In genomic region chr4:141015356-141015755, GRCm38 (mm10) we compare ENCODE assay signal across 18 mouse cellular contexts. TPM values are rescaled to one million over a fixed set of nuclear protein-coding genes. Genes with fewer than 3 reads are reported as not detected.
A peak's percentile ranks its signal among the peaks of the same experiment; 100 is the strongest.
DNase-seq lines count a peak whose midpoint lies in the region; ATAC-seq and TF ChIP-seq lines count a peak whose summit lies in the region.
"Had no signal": no experiment of that assay in that cellular context is flagged by ENCODE, and none has a peak within 500 bp of the region (broad histone marks: within the 10 kb centered on the region; RNA-seq: fewer than 3 reads in every experiment).

No protein-coding gene starts in this region.

- peaks cover 39% of the 10 kb centered on the region for H3K36me3 ChIP-seq in forebrain, postnatal 0 days (ENCODE audit: insufficient read depth)
- H3K36me3 ChIP-seq in forebrain, embryonic 11.5 days (ENCODE audit: control insufficient read depth, insufficient read depth, low read length): peaks cover 2% of the 10 kb centered on the region; the same call in 1 of the 2 replicates
- H3K36me3 ChIP-seq in hindbrain, embryonic 13.5 days: peaks cover 67% of the 10 kb centered on the region
- peaks cover 14% of the 10 kb centered on the region for H3K36me3 ChIP-seq in hindbrain, embryonic 16.5 days (ENCODE audit: control insufficient read depth, insufficient read depth, low read length)
- H3K36me3 ChIP-seq in midbrain, embryonic 10.5 days: peaks cover 81% of the 10 kb centered on the region
- peaks cover 32% of the 10 kb centered on the region for H3K36me3 ChIP-seq in midbrain, postnatal 0 days (ENCODE audit: insufficient read depth, low read length)
- H3K36me3 ChIP-seq in limb, embryonic 15.5 days: peaks cover 54% of the 10 kb centered on the region
- H3K36me3 ChIP-seq: liver, embryonic 13.5 days had no signal

- no peak overlapping the region for H3K4me2 ChIP-seq in forebrain, postnatal 0 days (ENCODE audit: low read depth)
- H3K4me2 ChIP-seq in forebrain, embryonic 11.5 days (ENCODE audit: low read depth, low read length, severe bottlenecking): no peak overlapping the region
- no peak overlapping the region for H3K4me2 ChIP-seq in hindbrain, embryonic 13.5 days
- H3K4me2 ChIP-seq in hindbrain, embryonic 16.5 days (ENCODE audit: low read length): no peak overlapping the region
- no peak overlapping the region for H3K4me2 ChIP-seq in midbrain, postnatal 0 days (ENCODE audit: low read depth, low read length, poor library complexity, severe bottlenecking)
- no peak overlapping the region for H3K4me2 ChIP-seq in limb, embryonic 15.5 days
- H3K4me2 ChIP-seq: hindbrain, embryonic 14.5 days; liver, embryonic 13.5 days; midbrain, embryonic 15.5 days had no signal

- H3K4me1 ChIP-seq in forebrain, postnatal 0 days (ENCODE audit: insufficient read depth): peaks cover 16% of the 10 kb centered on the region
- peaks cover 15% of the 10 kb centered on the region for H3K4me1 ChIP-seq in forebrain, embryonic 11.5 days (replicated peaks; ENCODE audit: control insufficient read depth, insufficient read depth, low read length)
- H3K4me1 ChIP-seq in hindbrain, embryonic 13.5 days (replicated peaks): peaks cover 72% of the 10 kb centered on the region
- peaks cover 23% of the 10 kb centered on the region for H3K4me1 ChIP-seq in hindbrain, embryonic 16.5 days (ENCODE audit: control insufficient read depth, insufficient read depth, low read depth, low read length)
- H3K4me1 ChIP-seq in midbrain, embryonic 10.5 days: peaks cover 47% of the 10 kb centered on the region
- H3K4me1 ChIP-seq in midbrain, postnatal 0 days (ENCODE audit: insufficient read depth, low read length): peaks cover 16% of the 10 kb centered on the region
- H3K4me1 ChIP-seq in limb, embryonic 15.5 days: peaks cover 86% of the 10 kb centered on the region

- DNase-seq in forebrain, postnatal 0 days: no peak
- no peak for DNase-seq in forebrain, embryonic 11.5 days (ENCODE audit: low spot score)
- DNase-seq in midbrain, embryonic 10.5 days (ENCODE audit: low spot score): no peak
- DNase-seq in midbrain, postnatal 0 days (ENCODE audit: low spot score): no peak
- DNase-seq: adrenal gland, postnatal 10 days; cerebellum, adult 11 months; gastrocnemius, postnatal 10 days; layer of hippocampus, postnatal 36 days; liver, embryonic 13.5 days; right cerebral cortex, postnatal 25 days had no signal

- no peak overlapping the region for H3K9ac ChIP-seq in forebrain, postnatal 0 days
- no peak overlapping the region for H3K9ac ChIP-seq in forebrain, embryonic 11.5 days (ENCODE audit: low read length)
- H3K9ac ChIP-seq in hindbrain, embryonic 13.5 days: peak overlapping the region; percentile 26; the same call in 1 of the 2 replicates
- H3K9ac ChIP-seq in hindbrain, embryonic 16.5 days (ENCODE audit: low read depth, low read length): no peak overlapping the region
- H3K9ac ChIP-seq in midbrain, postnatal 0 days (replicated peaks; ENCODE audit: low read length, poor library complexity, severe bottlenecking): no peak overlapping the region
- no peak overlapping the region for H3K9ac ChIP-seq in limb, embryonic 15.5 days
- H3K9ac ChIP-seq: hindbrain, embryonic 14.5 days; liver, embryonic 13.5 days; midbrain, embryonic 15.5 days had no signal

- H3K27me3 ChIP-seq in forebrain, postnatal 0 days (ENCODE audit: insufficient read depth, low read length): no peaks in the 10 kb centered on the region
- H3K27me3 ChIP-seq in forebrain, embryonic 11.5 days (ENCODE audit: control insufficient read depth, insufficient read depth, low read length): no peaks in the 10 kb centered on the region
- no peaks in the 10 kb centered on the region for H3K27me3 ChIP-seq in hindbrain, embryonic 13.5 days
- no peaks in the 10 kb centered on the region for H3K27me3 ChIP-seq in hindbrain, embryonic 16.5 days (replicated peaks; ENCODE audit: control insufficient read depth, insufficient read depth, low read length)
- H3K27me3 ChIP-seq in midbrain, embryonic 10.5 days (ENCODE audit: low read depth, poor library complexity, severe bottlenecking): no peaks in the 10 kb centered on the region
- no peaks in the 10 kb centered on the region for H3K27me3 ChIP-seq in midbrain, postnatal 0 days (ENCODE audit: insufficient read depth, low read length)
- no peaks in the 10 kb centered on the region for H3K27me3 ChIP-seq in limb, embryonic 15.5 days
- H3K27me3 ChIP-seq: midbrain, embryonic 15.5 days had no signal

- ATAC-seq in forebrain, postnatal 0 days: no peak
- no peak for ATAC-seq in forebrain, embryonic 11.5 days (replicated peaks; ENCODE audit: low FRiP score)
- no peak for ATAC-seq in hindbrain, embryonic 13.5 days (ENCODE audit: low FRiP score)
- no peak for ATAC-seq in hindbrain, embryonic 16.5 days
- no peak for ATAC-seq in midbrain, postnatal 0 days (ENCODE audit: low FRiP score)
- no peak for ATAC-seq in limb, embryonic 15.5 days (ENCODE audit: insufficient number of reproducible peaks, low FRiP score, low TSS enrichment, low read depth)
- ATAC-seq: intestine, embryonic 16.5 days; midbrain, embryonic 15.5 days had no signal

- peak overlapping the region; percentile 15; the same call in 1 of the 2 replicates for H3K27ac ChIP-seq in forebrain, postnatal 0 days (ENCODE audit: low read depth, low read length)
- H3K27ac ChIP-seq in forebrain, embryonic 11.5 days (ENCODE audit: low read depth, low read length): no peak overlapping the region
- H3K27ac ChIP-seq in hindbrain, embryonic 13.5 days: no peak overlapping the region
- H3K27ac ChIP-seq in hindbrain, embryonic 16.5 days (ENCODE audit: low read depth, low read length): no peak overlapping the region
- peak overlapping the region; percentile 17 for H3K27ac ChIP-seq in midbrain, embryonic 10.5 days (replicated peaks)
- H3K27ac ChIP-seq in midbrain, postnatal 0 days (ENCODE audit: low read depth, low read length): no peak overlapping the region
- peak overlapping the region; percentile 65; the same call in 1 of the 2 replicates for H3K27ac ChIP-seq in limb, embryonic 15.5 days
- H3K27ac ChIP-seq: hindbrain, embryonic 14.5 days; kidney, postnatal 0 days; liver, embryonic 13.5 days; midbrain, embryonic 15.5 days had no signal

- TF ChIP-seq CTCF in forebrain, postnatal 0 days (IDR thresholded peaks at IDR 0.05; ENCODE audit: low read depth): no peak
- TF ChIP-seq CTCF in midbrain, postnatal 0 days (IDR thresholded peaks at IDR 0.05): no peak

- no peak overlapping the region for H3K4me3 ChIP-seq in forebrain, postnatal 0 days (ENCODE audit: low read depth, low read length)
- no peak overlapping the region for H3K4me3 ChIP-seq in forebrain, embryonic 11.5 days (ENCODE audit: low read depth, low read length)
- no peak overlapping the region for H3K4me3 ChIP-seq in hindbrain, embryonic 13.5 days
- no peak overlapping the region for H3K4me3 ChIP-seq in hindbrain, embryonic 16.5 days (ENCODE audit: low read length)
- H3K4me3 ChIP-seq in midbrain, embryonic 10.5 days: no peak overlapping the region
- no peak overlapping the region for H3K4me3 ChIP-seq in midbrain, postnatal 0 days (ENCODE audit: low read depth, low read length)
- no peak overlapping the region for H3K4me3 ChIP-seq in limb, embryonic 15.5 days
- H3K4me3 ChIP-seq: liver, embryonic 13.5 days; midbrain, embryonic 15.5 days had no signal

- 65% methylated on average over 7 of the region's 7 CpGs for WGBS in forebrain, postnatal 0 days
- 80% methylated on average over 7 of the region's 7 CpGs for WGBS in forebrain, embryonic 11.5 days
- WGBS in hindbrain, embryonic 13.5 days: 72% methylated on average over 7 of the region's 7 CpGs
- 66% methylated on average over 7 of the region's 7 CpGs for whole genome bisulfite sequencing in hindbrain, embryonic 16.5 days
- WGBS in midbrain, embryonic 10.5 days: 88% methylated on average over 7 of the region's 7 CpGs
- WGBS in midbrain, postnatal 0 days: 75% methylated on average over 7 of the region's 7 CpGs
- WGBS in limb, embryonic 15.5 days: 71% methylated on average over 7 of the region's 7 CpGs

- no peaks in the 10 kb centered on the region for H3K9me3 ChIP-seq in forebrain, postnatal 0 days (ENCODE audit: low read length)
- no peaks in the 10 kb centered on the region for H3K9me3 ChIP-seq in forebrain, embryonic 11.5 days (ENCODE audit: control insufficient read depth, low read length)
- no peaks in the 10 kb centered on the region for H3K9me3 ChIP-seq in hindbrain, embryonic 13.5 days
- no peaks in the 10 kb centered on the region for H3K9me3 ChIP-seq in hindbrain, embryonic 16.5 days (ENCODE audit: control insufficient read depth, low read length)
- H3K9me3 ChIP-seq in midbrain, embryonic 10.5 days (replicated peaks): no peaks in the 10 kb centered on the region
- H3K9me3 ChIP-seq in midbrain, postnatal 0 days (ENCODE audit: low read length): no peaks in the 10 kb centered on the region
- H3K9me3 ChIP-seq in limb, embryonic 15.5 days: no peaks in the 10 kb centered on the region
- H3K9me3 ChIP-seq: liver, embryonic 13.5 days; midbrain, embryonic 15.5 days had no signal

RNA-seq across cellular contexts. Expression of gene Mfap2, which starts 5.1 kb away (rescaled TPM):
- total RNA-seq in forebrain, postnatal 0 days (2014; rRNA removed): 22.2 and 25.1 TPM in 2 replicates
- polyA plus RNA-seq in forebrain, postnatal 0 days (2015; fragmentation: Nextera tagmentation; extraction: Ambion mirVana): 124 and 148 TPM in 2 replicates
- 263 and 298 TPM in 2 replicates for polyA plus RNA-seq in forebrain, embryonic 11.5 days (2014; fragmentation: Nextera tagmentation; extraction: Ambion mirVana)
- 198 and 227 TPM in 2 replicates for polyA plus RNA-seq in hindbrain, embryonic 13.5 days (2015; fragmentation: Nextera tagmentation; extraction: Ambion mirVana)
- polyA plus RNA-seq in hindbrain, embryonic 16.5 days (2015; fragmentation: Nextera tagmentation; extraction: Ambion mirVana): 130 and 180 TPM in 2 replicates
- polyA plus RNA-seq in midbrain, embryonic 10.5 days (2016; fragmentation: Nextera tagmentation; extraction: Ambion mirVana): 260 and 321 TPM in 2 replicates
- 19.5 and 32.4 TPM in 2 replicates for total RNA-seq in midbrain, postnatal 0 days (2014; rRNA removed)
- polyA plus RNA-seq in midbrain, postnatal 0 days (2015; fragmentation: Nextera tagmentation; extraction: Ambion mirVana): 103 and 104 TPM in 2 replicates
- polyA plus RNA-seq in limb, embryonic 15.5 days (2015; fragmentation: Nextera tagmentation; extraction: Ambion mirVana): 958 and 1,066 TPM in 2 replicates
- total RNA-seq: megakaryocyte progenitor cell, adult 5-6 weeks had no signal

RNA-seq across cellular contexts. Expression of gene Atp13a2, which starts 28.7 kb away (rescaled TPM):
- total RNA-seq in forebrain, postnatal 0 days (2014; rRNA removed): 205 and 251 TPM in 2 replicates
- 119 and 141 TPM in 2 replicates for polyA plus RNA-seq in forebrain, postnatal 0 days (2015; fragmentation: Nextera tagmentation; extraction: Ambion mirVana)
- 51.2 and 54.9 TPM in 2 replicates for polyA plus RNA-seq in forebrain, embryonic 11.5 days (2014; fragmentation: Nextera tagmentation; extraction: Ambion mirVana)
- 140 TPM in 2 replicates for polyA plus RNA-seq in hindbrain, embryonic 13.5 days (2015; fragmentation: Nextera tagmentation; extraction: Ambion mirVana)
- 185 and 196 TPM in 2 replicates for polyA plus RNA-seq in hindbrain, embryonic 16.5 days (2015; fragmentation: Nextera tagmentation; extraction: Ambion mirVana)
- 42.5 and 56.5 TPM in 2 replicates for polyA plus RNA-seq in midbrain, embryonic 10.5 days (2016; fragmentation: Nextera tagmentation; extraction: Ambion mirVana)
- 379 and 419 TPM in 2 replicates for total RNA-seq in midbrain, postnatal 0 days (2014; rRNA removed)
- polyA plus RNA-seq in midbrain, postnatal 0 days (2015; fragmentation: Nextera tagmentation; extraction: Ambion mirVana): 182 and 201 TPM in 2 replicates
- 37.3 and 41.0 TPM in 2 replicates for polyA plus RNA-seq in limb, embryonic 15.5 days (2015; fragmentation: Nextera tagmentation; extraction: Ambion mirVana)

RNA-seq across cellular contexts. Expression of gene Crocc, which starts 45.0 kb away (rescaled TPM):
- total RNA-seq in forebrain, postnatal 0 days (2014; rRNA removed): 29.9 and 43.0 TPM in 2 replicates
- 3.5 and 3.8 TPM in 2 replicates for polyA plus RNA-seq in forebrain, postnatal 0 days (2015; fragmentation: Nextera tagmentation; extraction: Ambion mirVana)
- 14.3 and 15.3 TPM in 2 replicates for polyA plus RNA-seq in forebrain, embryonic 11.5 days (2014; fragmentation: Nextera tagmentation; extraction: Ambion mirVana)
- 6.0 and 6.2 TPM in 2 replicates for polyA plus RNA-seq in hindbrain, embryonic 13.5 days (2015; fragmentation: Nextera tagmentation; extraction: Ambion mirVana)
- 4.6 and 4.9 TPM in 2 replicates for polyA plus RNA-seq in hindbrain, embryonic 16.5 days (2015; fragmentation: Nextera tagmentation; extraction: Ambion mirVana)
- 10.8 and 11.0 TPM in 2 replicates for polyA plus RNA-seq in midbrain, embryonic 10.5 days (2016; fragmentation: Nextera tagmentation; extraction: Ambion mirVana)
- 22.0 and 33.2 TPM in 2 replicates for total RNA-seq in midbrain, postnatal 0 days (2014; rRNA removed)
- 3.2 and 4.2 TPM in 2 replicates for polyA plus RNA-seq in midbrain, postnatal 0 days (2015; fragmentation: Nextera tagmentation; extraction: Ambion mirVana)
- polyA plus RNA-seq in limb, embryonic 15.5 days (2015; fragmentation: Nextera tagmentation; extraction: Ambion mirVana): 4.0 and 5.8 TPM in 2 replicates

RNA-seq across cellular contexts. Expression of gene Sdhb, which starts 54.4 kb away (rescaled TPM):
- 254 and 308 TPM in 2 replicates for total RNA-seq in forebrain, postnatal 0 days (2014; rRNA removed)
- 564 and 623 TPM in 2 replicates for polyA plus RNA-seq in forebrain, postnatal 0 days (2015; fragmentation: Nextera tagmentation; extraction: Ambion mirVana)
- polyA plus RNA-seq in forebrain, embryonic 11.5 days (2014; fragmentation: Nextera tagmentation; extraction: Ambion mirVana): 375 and 401 TPM in 2 replicates
- 442 and 459 TPM in 2 replicates for polyA plus RNA-seq in hindbrain, embryonic 13.5 days (2015; fragmentation: Nextera tagmentation; extraction: Ambion mirVana)
- polyA plus RNA-seq in hindbrain, embryonic 16.5 days (2015; fragmentation: Nextera tagmentation; extraction: Ambion mirVana): 490 and 530 TPM in 2 replicates
- 429 and 455 TPM in 2 replicates for polyA plus RNA-seq in midbrain, embryonic 10.5 days (2016; fragmentation: Nextera tagmentation; extraction: Ambion mirVana)
- total RNA-seq in midbrain, postnatal 0 days (2014; rRNA removed): 194 and 243 TPM in 2 replicates
- 529 and 575 TPM in 2 replicates for polyA plus RNA-seq in midbrain, postnatal 0 days (2015; fragmentation: Nextera tagmentation; extraction: Ambion mirVana)
- 333 and 348 TPM in 2 replicates for polyA plus RNA-seq in limb, embryonic 15.5 days (2015; fragmentation: Nextera tagmentation; extraction: Ambion mirVana)

Comparison
In these comparisons a context has a peak if more than half of its experiments do, and no peak if none do; other contexts are left out.
1. H3K27ac ChIP-seq: peak in forebrain, postnatal 0 days (single experiment), midbrain, embryonic 10.5 days (single experiment) and limb, embryonic 15.5 days (single experiment); none in forebrain, embryonic 11.5 days (single experiment), hindbrain, embryonic 13.5 days (single experiment), hindbrain, embryonic 16.5 days (single experiment) and midbrain, postnatal 0 days (single experiment).